Mouse (Mus musculus) frontal cortex, postnatal 25 days (tissue): ENCODE results near the gene Sgta.
A peak's percentile ranks its signal among the peaks of the same experiment; 100 is the strongest.
"Not testable (repeated sequence)": the region's sequence is repeated elsewhere in the genome, so short reads cannot be mapped to it uniquely, and the experiment has no call there.

Source experiments
- DNase-seq, 2 experiments: peaks; one replicate each; pipeline ENCODE4 v3.0.0; 2022; ENCODE audit warnings: low spot score in 2 of 2

The Sgta gene

GRCm38 (mm10) chr10:81059603-81060543 is at the start of gene Sgta:
Sgta (minus strand) TSS chr10:81060181.
- peak; percentile 98 to 99 for DNase-seq

- peak in 1 of 2 experiments; percentile 67 for DNase-seq
These were observed 46.2 kb upstream of the Sgta start for GRCm38 (mm10) chr10:81106113-81106721.

- peak; percentile 88 for DNase-seq
These were observed 45.7 kb upstream of the Sgta start, which contains the start of gene Map2k2 for GRCm38 (mm10) chr10:81105565-81106112. Map2k2 (plus strand) TSS chr10:81105915.

DNA sequence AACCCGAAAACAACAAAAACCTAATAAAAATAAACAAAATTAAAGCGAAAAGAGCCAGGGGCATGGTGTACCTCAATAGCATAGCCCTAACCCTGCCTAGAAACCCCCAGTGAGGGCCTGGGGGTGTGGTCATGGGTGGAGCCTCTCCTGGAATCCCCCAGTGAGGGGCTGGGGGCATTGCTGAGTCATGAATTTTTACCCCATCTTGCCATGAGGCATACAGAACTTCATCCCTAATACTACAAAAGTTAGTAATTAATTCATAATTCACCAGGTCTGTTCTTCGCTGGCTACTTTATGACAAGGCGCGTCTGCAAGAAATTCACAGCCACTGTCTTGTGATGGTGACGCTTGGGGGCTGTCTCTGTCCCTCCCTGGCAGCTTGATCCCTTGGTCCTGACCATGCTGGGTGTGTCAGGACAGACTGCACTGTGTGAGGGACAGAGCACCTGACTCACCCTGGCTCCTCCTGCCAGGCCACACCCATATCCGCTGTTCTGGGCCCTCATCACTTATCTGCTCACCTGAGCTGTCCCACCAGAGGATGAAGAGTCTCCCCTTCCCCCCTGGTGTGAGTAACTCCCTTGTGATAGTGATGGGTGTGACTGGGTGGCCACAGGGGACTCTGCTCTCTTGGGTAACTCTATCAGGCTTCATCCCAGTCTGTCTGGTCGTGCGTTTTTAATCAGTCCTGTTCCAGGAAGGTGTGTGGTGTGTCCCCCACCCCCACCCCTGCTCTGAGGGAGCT is 35.1 kb upstream of the Sgta start:
- DNase-seq: no peak

GRCm38 (mm10) chr10:81092465-81093250 is 32.7 kb upstream of the Sgta start:
- no peak for DNase-seq

GRCm38 (mm10) chr10:81090621-81091020 is 30.6 kb upstream of the Sgta start:
- DNase-seq: no peak

DNA sequence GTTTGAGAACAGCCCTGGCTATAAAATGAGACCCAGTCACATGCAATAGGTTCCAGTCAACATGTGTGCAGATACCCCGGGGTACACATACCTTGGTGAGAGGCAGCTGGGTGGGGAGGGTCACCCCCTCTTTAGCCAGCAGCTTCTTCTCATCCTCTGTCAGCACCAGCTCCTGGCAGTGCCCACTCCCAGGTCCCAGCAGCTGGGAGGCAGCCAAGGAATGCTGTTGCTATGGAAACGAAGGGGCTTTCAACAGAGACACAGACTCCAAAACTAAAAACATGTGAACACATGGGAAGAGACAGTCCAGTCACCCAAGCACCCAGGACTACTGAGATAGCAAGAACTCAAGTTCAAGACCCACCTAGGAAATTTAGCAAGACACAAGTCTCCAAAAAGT is 29.2 kb upstream of the Sgta start:
- no peak for DNase-seq

DNA sequence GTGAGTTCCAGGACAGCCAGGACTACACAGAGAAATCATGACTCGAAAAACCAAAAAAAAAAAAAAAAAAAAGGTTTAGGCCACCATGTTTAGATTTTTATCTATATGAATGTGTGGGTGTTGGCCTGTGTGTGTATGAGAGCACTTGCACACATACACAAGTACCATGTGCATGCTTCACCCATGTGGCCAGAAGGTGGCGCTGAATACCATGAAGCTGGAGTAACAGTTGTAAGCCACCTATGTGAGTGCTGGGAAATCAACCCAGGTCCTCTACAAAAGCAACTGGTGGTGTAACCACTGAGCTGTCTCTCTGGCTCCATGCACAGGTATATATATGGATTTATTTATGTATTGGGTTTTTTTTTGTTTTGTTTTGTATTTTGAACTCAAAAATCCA is 27.0 kb upstream of the Sgta start:
- no peak for DNase-seq

- DNase-seq: peak; percentile 66 to 72
These were observed 22.4 kb upstream of the Sgta start for GRCm38 (mm10) chr10:81082168-81082960.

DNA sequence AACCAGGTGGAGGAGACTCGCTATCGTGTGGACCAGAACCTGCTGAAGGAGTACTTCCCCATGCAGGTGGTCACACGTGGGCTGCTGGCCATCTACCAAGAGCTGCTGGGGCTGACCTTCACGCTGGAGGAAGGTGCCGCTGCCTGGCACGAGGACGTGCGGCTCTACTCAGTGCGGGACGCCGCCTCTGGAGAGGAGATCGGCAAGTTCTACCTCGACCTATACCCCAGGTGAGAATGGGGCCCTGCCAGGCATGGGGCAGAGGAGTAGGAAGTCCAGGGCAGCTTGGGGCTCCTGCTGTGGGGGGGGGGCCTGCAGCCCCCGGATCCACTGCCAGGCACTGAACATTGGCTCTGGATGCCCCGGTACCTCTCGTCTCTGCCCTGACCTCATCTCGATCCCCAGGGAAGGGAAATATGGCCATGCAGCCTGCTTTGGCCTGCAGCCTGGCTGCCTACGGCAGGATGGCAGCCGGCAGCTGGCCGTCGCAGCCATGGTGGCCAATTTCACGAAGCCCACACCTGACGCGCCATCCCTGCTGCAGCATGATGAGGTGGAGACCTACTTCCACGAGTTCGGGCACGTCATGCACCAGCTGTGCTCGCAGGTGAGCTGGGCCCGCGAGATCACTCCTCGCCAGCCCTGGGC is 20.2 kb upstream of the Sgta start:
- no peak for DNase-seq

- DNase-seq: no peak
These were observed 17.9 kb upstream of the Sgta start for GRCm38 (mm10) chr10:81077916-81078315.

DNA sequence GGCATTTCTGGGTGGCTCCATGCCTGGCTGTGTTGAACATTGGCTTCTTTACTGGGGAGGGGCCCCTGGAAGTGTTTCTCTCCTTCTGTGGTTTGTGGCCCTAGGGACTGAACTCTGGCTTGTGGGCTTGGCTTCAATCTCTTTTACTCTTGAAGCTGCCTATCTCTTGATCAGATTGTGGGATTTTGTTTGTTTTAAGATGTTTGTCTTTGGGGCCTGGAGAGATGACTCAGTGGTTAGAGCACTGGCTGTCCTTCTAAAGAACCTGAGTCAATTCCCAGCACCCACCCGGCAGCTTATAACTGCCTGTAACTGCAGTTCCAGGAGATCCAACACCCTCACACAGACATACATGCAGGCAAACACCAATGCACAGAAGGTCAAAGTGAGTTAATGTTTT is 16.4 kb upstream of the Sgta start:
- no peak for DNase-seq

DNA sequence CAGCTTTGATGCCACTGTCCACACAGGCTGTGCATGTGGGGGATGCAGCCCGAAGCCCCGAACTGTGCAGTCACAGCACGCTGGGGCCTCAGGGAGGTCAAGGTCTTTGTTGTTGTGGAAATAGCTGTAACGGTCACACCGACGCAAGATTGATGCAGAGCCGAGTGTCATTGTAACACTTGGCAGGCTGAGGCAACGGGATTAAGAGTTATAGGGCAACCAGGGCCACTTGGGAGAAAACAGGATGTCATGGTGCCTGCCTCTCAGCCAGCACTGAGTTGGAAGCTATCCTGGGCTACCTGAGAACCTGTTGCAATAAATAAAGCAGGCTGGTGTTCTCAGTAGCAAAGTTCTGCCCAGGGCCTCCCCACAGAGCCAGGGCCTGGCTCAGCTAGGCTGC is 15.8 kb upstream of the Sgta start:
- DNase-seq: no peak

- DNase-seq: no peak
These were observed 13.5 kb upstream of the Sgta start for GRCm38 (mm10) chr10:81073464-81073863.

GRCm38 (mm10) chr10:81072290-81072689 is 12.3 kb upstream of the Sgta start:
- no peak for DNase-seq

GRCm38 (mm10) chr10:81069836-81070235 is 9.9 kb upstream of the Sgta start, which contains the start of gene Thop1:
Thop1 (plus strand) TSS chr10:81070035.
- DNase-seq: peak; percentile 86 to 93

DNA sequence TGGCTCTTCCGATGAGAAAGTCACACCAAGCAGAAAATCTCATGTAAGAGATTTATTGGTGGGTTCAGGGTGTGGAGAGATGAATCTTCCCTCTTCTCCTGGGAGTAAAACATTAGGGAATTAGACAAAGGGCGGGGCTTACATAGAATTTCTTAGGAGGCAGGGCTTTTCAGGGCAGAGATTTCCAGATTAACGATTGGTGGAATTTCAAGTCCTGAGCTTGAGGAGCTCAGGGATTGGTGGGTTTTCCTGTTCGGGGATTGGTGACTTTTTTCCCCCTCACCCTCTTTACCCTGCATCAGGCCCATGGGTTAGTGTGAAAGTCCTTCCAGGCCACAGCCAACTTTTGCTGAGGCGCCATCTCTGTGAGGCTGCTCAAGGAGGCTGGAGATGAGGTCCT is 8.7 kb upstream of the Sgta start:
- DNase-seq: no peak

- not testable (repeated sequence) for DNase-seq
These were observed 4.5 kb upstream of the Sgta start for GRCm38 (mm10) chr10:81064519-81064918.

GRCm38 (mm10) chr10:81062710-81063109 is 2.7 kb upstream of the Sgta start:
- no peak for DNase-seq

- no peak for DNase-seq
These were observed 1.1 kb downstream of the Sgta start for GRCm38 (mm10) chr10:81058896-81059295.
